Mouse (Mus musculus) neural tube, embryonic 12.5 days (tissue): ENCODE measurements around the gene Cyp4f16. TPM values are rescaled to one million over a fixed set of nuclear protein-coding genes. Genes with fewer than 3 reads are reported as not detected.
"Not testable (repeated sequence)": the region's sequence is repeated elsewhere in the genome, so short reads cannot be mapped to it uniquely, and the experiment has no call there.

Experiments
- ATAC-seq: fragments of 200-750 bp; cut with Nextera tagmentation; 2 replicates; pipeline ENCODE4 v1.8.0; 2017; ENCODE audit warnings: low read depth, mild to moderate bottlenecking, moderate TSS enrichment, moderate library complexity; ENCODE audit not compliant: low FRiP score
- H3K27ac ChIP-seq: fragments of 300-500 bp; sonication (generic); 2 replicates; pipeline ENCODE4 v1.5.1; 2016
- H3K27me3 ChIP-seq: fragments of 300-500 bp; sonication (generic); replicated peaks from 2 replicates; pipeline ENCODE4 v1.6.1; 2016; ENCODE audit warnings: mild to moderate bottlenecking
- H3K36me3 ChIP-seq: fragments of 300-500 bp; sonication (generic); 2 replicates; pipeline ENCODE4 v1.6.1; 2016; ENCODE audit warnings: mild to moderate bottlenecking
- H3K4me1 ChIP-seq: fragments of 300-500 bp; sonication (generic); 2 replicates; pipeline ENCODE4 v1.6.1; 2016
- H3K4me2 ChIP-seq: fragments of 300-500 bp; sonication (generic); replicated peaks from 2 replicates; pipeline ENCODE4 v1.6.1; 2016; ENCODE audit warnings: mild to moderate bottlenecking
- H3K4me3 ChIP-seq: fragments of 300-500 bp; sonication (generic); 2 replicates; pipeline ENCODE4 v1.5.1; 2016
- H3K9ac ChIP-seq: fragments of 300-500 bp; sonication (generic); 2 replicates; pipeline ENCODE4 v1.6.1; 2016; ENCODE audit warnings: mild to moderate bottlenecking
- H3K9me3 ChIP-seq: fragments of 300-500 bp; sonication (generic); 2 replicates; pipeline ENCODE4 v1.6.1; 2016; ENCODE audit warnings: mild to moderate bottlenecking
- WGBS: fragments of 180-500 bp; shearing (Covaris S2); methylation state at CpG from one replicate; pipeline ENCODE4 v1.1.7; 2016; 5-methylcytosine and 5-hydroxymethylcytosine counted together
- polyA plus RNA-seq: library from polyadenylated mRNA; unstranded; fragments of >200 nt; fragmentation: Nextera tagmentation; extraction: Ambion mirVana; gene quantifications from 2 replicates; pipeline ENCODE4 v1.2.1, GENCODE M21; 2016

Gene Cyp4f16
- polyA plus RNA-seq, 1 experiment from 2014 or later = 25.3 TPM

DNA sequence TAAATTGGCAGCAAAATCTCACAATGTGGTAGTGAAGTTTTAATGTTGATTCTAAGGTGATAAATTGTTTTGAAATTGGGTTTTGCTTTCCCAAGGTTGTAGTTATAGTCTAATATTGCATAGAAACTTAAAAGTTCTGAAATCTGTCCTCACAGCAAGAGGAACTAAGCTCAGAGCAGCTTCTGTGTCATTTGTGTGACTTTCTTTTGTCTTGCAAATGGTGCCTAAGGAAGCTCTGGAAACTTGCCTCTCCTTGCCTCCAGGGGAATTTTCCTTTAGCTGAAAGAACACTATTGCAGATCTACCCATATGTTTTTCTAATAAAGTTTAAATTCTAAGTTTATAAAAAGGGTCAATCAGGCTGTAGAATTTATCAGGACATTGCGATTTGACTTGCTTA is 16.7 kb downstream of the Cyp4f16 start:
- ATAC-seq = not testable (repeated sequence)

GRCm38 (mm10) chr17:32554368-32554767 is 18.0 kb downstream of the Cyp4f16 start:
- H3K4me1 ChIP-seq, H3K36me3 ChIP-seq, H3K4me2 ChIP-seq, H3K27ac ChIP-seq, ATAC-seq, H3K27me3 ChIP-seq, H3K9me3 ChIP-seq, H3K9ac ChIP-seq, H3K4me3 ChIP-seq: not testable (repeated sequence)
- 84% methylated on average over 9 of the region's 9 CpGs for WGBS

More for the DNA sequence above, 16.7 kb downstream of the Cyp4f16 start:
- not testable (repeated sequence) for H3K4me2 ChIP-seq, H3K27ac ChIP-seq, H3K4me3 ChIP-seq, H3K9ac ChIP-seq, H3K9me3 ChIP-seq, H3K27me3 ChIP-seq, H3K36me3 ChIP-seq, H3K4me1 ChIP-seq
- 47% methylated on average over 1 of the region's 1 CpGs for WGBS

DNA sequence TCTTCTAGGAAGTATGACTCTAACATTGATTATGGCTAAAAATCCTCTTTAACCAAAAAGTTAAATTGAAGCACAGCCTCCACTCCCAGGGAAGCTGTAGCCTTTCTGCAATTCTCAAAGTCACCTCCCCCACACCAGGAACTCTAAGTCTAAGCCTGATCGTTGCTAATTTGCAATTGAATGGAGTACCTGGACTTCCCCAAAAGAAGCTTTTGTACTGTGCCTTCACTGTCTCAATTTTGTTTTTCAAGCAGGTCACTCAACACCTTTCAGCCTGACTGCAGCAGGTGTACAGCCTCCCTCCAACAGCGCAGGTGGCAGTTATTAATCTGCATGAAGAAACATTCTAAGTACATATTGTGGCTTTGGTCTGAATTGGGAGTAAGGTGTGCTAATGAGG is 26.9 kb downstream of the Cyp4f16 start:
- not testable (repeated sequence) for H3K27ac ChIP-seq, H3K4me3 ChIP-seq, H3K4me2 ChIP-seq, H3K4me1 ChIP-seq, H3K36me3 ChIP-seq, ATAC-seq, H3K9ac ChIP-seq, H3K27me3 ChIP-seq
- H3K9me3 ChIP-seq = 0 out of 2 replicates have a peak, but pooled peaks cover 13% of the 10 kb centered on the region
- WGBS = 76% methylated on average over 2 of the region's 2 CpGs

GRCm38 (mm10) chr17:32573286-32573685 is 36.9 kb downstream of the Cyp4f16 start:
- not testable (repeated sequence) for H3K4me2 ChIP-seq, H3K27ac ChIP-seq, H3K36me3 ChIP-seq, H3K4me3 ChIP-seq, H3K27me3 ChIP-seq, H3K9ac ChIP-seq, H3K4me1 ChIP-seq, ATAC-seq, H3K9me3 ChIP-seq
- 72% methylated on average over 2 of the region's 2 CpGs for WGBS

- ATAC-seq = no peak
Measured at GRCm38 (mm10) chr17:32577496-32578186, 41.3 kb downstream of the Cyp4f16 start.

DNA sequence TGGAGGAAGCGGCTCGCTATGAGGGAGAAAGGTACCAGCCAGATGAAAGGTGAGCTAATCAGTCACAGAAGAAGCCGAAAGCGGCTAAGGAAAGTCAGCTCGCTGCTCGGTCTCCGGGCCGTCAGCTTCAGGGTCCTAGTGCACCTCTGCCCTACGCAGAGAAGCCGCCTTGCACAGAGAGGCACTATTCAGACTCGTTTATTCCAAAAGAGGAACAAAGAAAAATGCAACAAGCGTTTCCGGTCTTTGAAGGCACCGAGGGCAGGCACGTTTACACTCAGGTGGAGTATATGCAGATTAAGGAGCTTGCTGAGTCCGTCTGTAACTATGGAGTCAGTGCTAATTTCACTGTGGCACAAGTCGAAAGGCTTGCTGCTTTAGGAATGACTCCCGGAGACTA is 60.1 kb downstream of the Cyp4f16 start:
- Histone ChIP-seq H3K36me3 (no peaks in the 10 kb centered on the region), H3K4me2 (no peak overlapping the region), H3K4me3 (no peak overlapping the region), H3K27me3 (no peaks in the 10 kb centered on the region), H3K9me3 (0 out of 2 replicates have a peak, but pooled peaks cover 9% of the 10 kb centered on the region), H3K4me1 (no peaks in the 10 kb centered on the region), H3K27ac (no peak overlapping the region), H3K9ac (no peak overlapping the region)
- 90% methylated on average over 18 of the region's 18 CpGs for WGBS
- ATAC-seq = no peak

More at GRCm38 (mm10) chr17:32577496-32578186, 41.3 kb downstream of the Cyp4f16 start:
- WGBS = 62% methylated on average over 7 of the region's 7 CpGs
- H3K9me3 ChIP-seq = no peaks in the 10 kb centered on the region
- H3K36me3 ChIP-seq = no peaks in the 10 kb centered on the region
- no peak overlapping the region for H3K9ac ChIP-seq
- H3K27ac ChIP-seq = no peak overlapping the region
- no peak overlapping the region for H3K4me3 ChIP-seq
- no peaks in the 10 kb centered on the region for H3K27me3 ChIP-seq
- H3K4me1 ChIP-seq = no peaks in the 10 kb centered on the region
- no peak overlapping the region for H3K4me2 ChIP-seq

Other genes starting within 250 kb of the Cyp4f16 start
- gene Akap8, start 215.3 kb upstream of the Cyp4f16 start, polyA plus RNA-seq = 124 and 126 TPM in 2 replicates
- 135 and 136 TPM in 2 replicates for gene Akap8l, start 186.0 kb upstream of the Cyp4f16 start, polyA plus RNA-seq
- gene Wiz, start 147.1 kb upstream of the Cyp4f16 start, polyA plus RNA-seq = 41.4 and 50.5 TPM in 2 replicates
- 0.66 and 1.7 TPM in 2 replicates for gene Rasal3, start 133.0 kb upstream of the Cyp4f16 start, polyA plus RNA-seq
- gene Pglyrp2, start 112.4 kb upstream of the Cyp4f16 start, polyA plus RNA-seq = not detected in 2 replicates
- gene Cyp4f39, start 83.8 kb upstream of the Cyp4f16 start, polyA plus RNA-seq = 0.99 and 1.3 TPM in 2 replicates
- gene Cyp4f17, start 30.5 kb upstream of the Cyp4f16 start, polyA plus RNA-seq = 9.5 and 10.8 TPM in 2 replicates
- not detected in 2 replicates for gene Cyp4f37, start 84.8 kb downstream of the Cyp4f16 start, polyA plus RNA-seq
- not detected in 2 replicates for gene Cyp4f40, start 122.3 kb downstream of the Cyp4f16 start, polyA plus RNA-seq
- gene Cyp4f15, start 149.1 kb downstream of the Cyp4f16 start, polyA plus RNA-seq = 0.22 and 0.84 TPM in 2 replicates